Mouse (Mus musculus): ENCODE data around the gene Sap18b. TPM values are rescaled to one million over a fixed set of nuclear protein-coding genes. Genes with fewer than 3 reads are reported as not detected.
"Not testable (repeated sequence)": the region's sequence is repeated elsewhere in the genome, so short reads cannot be mapped to it uniquely, and the experiment has no call there.

Sap18b gene
- 337 and 363 TPM in 2 replicates for polyA plus RNA-seq (2014; fragmentation: Nextera tagmentation; extraction: Ambion mirVana)

GRCm38 (mm10) chr8:95825162-95825561, at the start of gene Sap18b:
Sap18b (plus strand) TSS chr8:95825346.
- 32% methylated on average over 25 of the region's 25 CpGs for WGBS (ENCODE audit: insufficient replicate concordance)
- not testable (repeated sequence) for H3K36me3 ChIP-seq (ENCODE audit: control insufficient read depth, insufficient read depth, low read length); H3K4me3 ChIP-seq (ENCODE audit: low read depth, low read length); H3K4me1 ChIP-seq (ENCODE audit: control insufficient read depth, insufficient read depth, low read length); H3K27me3 ChIP-seq (ENCODE audit: control insufficient read depth, insufficient read depth, low read length); H3K4me2 ChIP-seq; H3K27ac ChIP-seq (ENCODE audit: low read depth, low read length); H3K9me3 ChIP-seq (replicated peaks; ENCODE audit: control insufficient read depth, low read length); ATAC-seq (replicated peaks; ENCODE audit: insufficient number of reproducible peaks, low FRiP score, low TSS enrichment); H3K9ac ChIP-seq (ENCODE audit: low read depth, low read length)

- Histone ChIP-seq H3K36me3 (ENCODE audit: control insufficient read depth, insufficient read depth, low read length) (peaks cover 28% of the 10 kb centered on the region), H3K9ac (ENCODE audit: low read depth, low read length) (no peak overlapping the region), H3K9me3 (replicated peaks; ENCODE audit: control insufficient read depth, low read length) (no peaks in the 10 kb centered on the region), H3K4me1 (ENCODE audit: control insufficient read depth, insufficient read depth, low read length) (no peaks in the 10 kb centered on the region), H3K4me2 (no peak overlapping the region), H3K27me3 (ENCODE audit: control insufficient read depth, insufficient read depth, low read length) (no peaks in the 10 kb centered on the region), H3K4me3 (ENCODE audit: low read depth, low read length) (no peak overlapping the region), H3K27ac (ENCODE audit: low read depth, low read length) (no peak overlapping the region)
- no peak for ATAC-seq (replicated peaks; ENCODE audit: insufficient number of reproducible peaks, low FRiP score, low TSS enrichment)
- 86% methylated on average over 3 of the region's 3 CpGs for WGBS (ENCODE audit: insufficient replicate concordance)
Observed at GRCm38 (mm10) chr8:95781085-95781484, 44.1 kb upstream of the Sap18b start.

DNA sequence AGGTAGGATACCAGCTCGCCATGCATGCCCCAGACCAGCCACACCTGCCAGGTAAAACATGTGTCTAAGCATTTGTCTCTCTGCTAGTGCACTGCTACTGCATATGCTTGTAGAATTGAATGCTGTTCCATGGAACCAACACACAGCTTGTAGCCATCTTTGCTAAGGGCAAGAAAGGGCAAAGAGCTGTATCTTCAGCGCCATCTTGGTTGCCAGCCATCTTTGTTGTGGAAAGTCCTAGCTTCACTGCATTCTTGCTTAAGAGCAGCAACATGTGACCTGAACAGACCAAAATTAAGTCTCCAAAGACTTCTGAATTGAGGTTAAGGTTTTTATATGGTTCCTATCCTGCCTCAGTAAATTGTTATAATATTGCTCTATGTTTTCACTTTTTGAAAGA, 43.4 kb upstream of the Sap18b start:
- Histone ChIP-seq H3K4me2 (no peak overlapping the region), H3K27me3 (ENCODE audit: control insufficient read depth, insufficient read depth, low read length) (no peaks in the 10 kb centered on the region), H3K9me3 (replicated peaks; ENCODE audit: control insufficient read depth, low read length) (no peaks in the 10 kb centered on the region), H3K27ac (ENCODE audit: low read depth, low read length) (no peak overlapping the region), H3K4me1 (ENCODE audit: control insufficient read depth, insufficient read depth, low read length) (no peaks in the 10 kb centered on the region), H3K9ac (ENCODE audit: low read depth, low read length) (no peak overlapping the region), H3K36me3 (ENCODE audit: control insufficient read depth, insufficient read depth, low read length) (peaks cover 32% of the 10 kb centered on the region), H3K4me3 (ENCODE audit: low read depth, low read length) (no peak overlapping the region)
- 94% methylated on average over 2 of the region's 2 CpGs for WGBS (ENCODE audit: insufficient replicate concordance)
- no peak for ATAC-seq (replicated peaks; ENCODE audit: insufficient number of reproducible peaks, low FRiP score, low TSS enrichment)

DNA sequence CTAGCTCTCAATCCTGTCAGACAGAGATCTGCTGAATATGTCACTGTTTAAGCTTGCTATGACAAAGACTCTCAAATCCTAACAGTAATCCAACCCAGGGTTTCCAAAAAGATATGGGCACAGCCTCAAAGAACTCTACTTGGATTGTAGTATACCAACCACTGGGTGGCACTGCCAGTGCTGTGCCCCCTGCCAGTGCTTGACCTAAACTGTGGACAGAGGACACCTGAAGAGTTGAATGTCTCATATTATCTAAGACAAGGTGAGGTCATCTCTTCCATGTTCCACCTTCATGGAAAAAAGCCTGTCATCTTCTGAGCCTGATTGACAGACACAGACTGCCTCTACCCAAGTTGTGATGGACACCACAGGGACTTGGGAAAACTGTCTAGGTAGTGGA, 42.5 kb upstream of the Sap18b start:
- peaks cover 37% of the 10 kb centered on the region for H3K36me3 ChIP-seq (ENCODE audit: control insufficient read depth, insufficient read depth, low read length)

DNA sequence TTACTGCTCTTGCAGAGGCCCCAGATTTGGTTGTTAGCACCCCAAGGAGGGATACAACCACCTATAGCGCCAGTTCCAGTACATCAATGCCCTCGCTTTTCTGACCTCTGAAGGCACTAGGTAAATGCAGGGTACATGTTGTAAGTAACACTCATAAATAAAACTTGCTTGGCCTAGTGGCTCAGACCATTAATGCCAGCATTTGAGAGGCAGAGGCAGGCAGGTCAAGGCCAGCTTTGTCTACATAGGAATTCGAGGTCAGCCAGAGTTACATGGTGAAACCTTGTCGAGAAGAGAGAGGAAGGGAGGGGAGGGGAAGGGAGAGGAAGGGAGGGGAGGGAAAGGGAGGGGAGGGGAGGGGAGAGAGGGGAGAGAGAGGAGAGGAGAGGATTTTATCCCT, 39.6 kb upstream of the Sap18b start:
- Histone ChIP-seq H3K9ac (ENCODE audit: low read depth, low read length) (no peak overlapping the region), H3K36me3 (ENCODE audit: control insufficient read depth, insufficient read depth, low read length) (peaks cover 36% of the 10 kb centered on the region), H3K27me3 (ENCODE audit: control insufficient read depth, insufficient read depth, low read length) (no peaks in the 10 kb centered on the region), H3K4me3 (ENCODE audit: low read depth, low read length) (no peak overlapping the region), H3K4me1 (ENCODE audit: control insufficient read depth, insufficient read depth, low read length) (no peaks in the 10 kb centered on the region), H3K9me3 (replicated peaks; ENCODE audit: control insufficient read depth, low read length) (no peaks in the 10 kb centered on the region), H3K4me2 (no peak overlapping the region), H3K27ac (ENCODE audit: low read depth, low read length) (no peak overlapping the region)
- ATAC-seq (replicated peaks; ENCODE audit: insufficient number of reproducible peaks, low FRiP score, low TSS enrichment), result no peak
- WGBS (ENCODE audit: insufficient replicate concordance), result 82% methylated on average over 4 of the region's 4 CpGs

More for the DNA sequence above, 42.5 kb upstream of the Sap18b start:
- Histone ChIP-seq H3K27me3 (ENCODE audit: control insufficient read depth, insufficient read depth, low read length) (no peaks in the 10 kb centered on the region), H3K4me1 (ENCODE audit: control insufficient read depth, insufficient read depth, low read length) (no peaks in the 10 kb centered on the region), H3K4me2 (no peak overlapping the region), H3K4me3 (ENCODE audit: low read depth, low read length) (no peak overlapping the region), H3K9ac (ENCODE audit: low read depth, low read length) (no peak overlapping the region), H3K27ac (ENCODE audit: low read depth, low read length) (no peak overlapping the region), H3K9me3 (replicated peaks; ENCODE audit: control insufficient read depth, low read length) (no peaks in the 10 kb centered on the region)
- ATAC-seq (replicated peaks; ENCODE audit: insufficient number of reproducible peaks, low FRiP score, low TSS enrichment), result no peak

DNA sequence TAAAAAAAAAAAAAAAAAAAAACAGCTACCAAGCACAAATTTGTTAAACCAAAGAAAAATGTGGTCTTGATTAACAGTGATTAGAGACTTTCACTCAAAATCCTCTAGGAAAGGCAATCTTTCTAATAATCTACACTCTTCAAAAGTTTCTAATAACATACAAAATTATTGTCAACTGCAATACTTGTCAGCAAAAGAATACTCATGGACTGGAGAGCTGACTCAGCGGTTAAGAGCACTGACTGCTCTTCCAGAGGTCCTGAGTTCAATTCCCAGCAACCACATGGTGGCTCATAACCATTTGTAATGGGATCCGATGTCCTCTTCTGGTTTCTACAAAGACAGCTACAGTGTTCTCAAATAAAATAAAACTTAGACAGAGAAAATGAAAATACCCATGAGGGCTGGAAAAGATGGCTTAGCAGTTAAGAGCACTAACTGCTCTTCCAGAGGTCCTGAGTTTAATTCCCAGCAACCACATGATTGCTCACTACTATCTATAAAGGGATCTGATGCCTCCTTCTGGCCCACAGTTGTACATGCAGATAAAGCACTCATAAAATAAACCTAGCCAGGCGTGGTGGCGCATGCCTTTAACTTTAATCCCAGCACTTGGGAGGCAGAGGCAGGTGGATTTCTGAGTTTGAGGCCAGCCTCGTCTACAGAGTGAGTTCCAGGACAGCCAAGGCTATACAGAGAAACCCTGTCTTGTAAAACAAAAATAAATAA, 29.6 kb upstream of the Sap18b start:
- not testable (repeated sequence) for H3K9me3 ChIP-seq (replicated peaks; ENCODE audit: control insufficient read depth, low read length); ATAC-seq (replicated peaks; ENCODE audit: insufficient number of reproducible peaks, low FRiP score, low TSS enrichment); H3K4me1 ChIP-seq (ENCODE audit: control insufficient read depth, insufficient read depth, low read length); H3K27ac ChIP-seq (ENCODE audit: low read depth, low read length); H3K36me3 ChIP-seq (ENCODE audit: control insufficient read depth, insufficient read depth, low read length); H3K9ac ChIP-seq (ENCODE audit: low read depth, low read length); H3K4me3 ChIP-seq (ENCODE audit: low read depth, low read length); H3K4me2 ChIP-seq; H3K27me3 ChIP-seq (ENCODE audit: control insufficient read depth, insufficient read depth, low read length)
- WGBS (ENCODE audit: insufficient replicate concordance), result 90% methylated on average over 5 of the region's 5 CpGs

GRCm38 (mm10) chr8:95799117-95799516, 26.0 kb upstream of the Sap18b start:
- no peak overlapping the region for H3K27ac ChIP-seq (ENCODE audit: low read depth, low read length)
- H3K36me3 ChIP-seq (ENCODE audit: control insufficient read depth, insufficient read depth, low read length), result no peaks in the 10 kb centered on the region; the same call in 1 of the 2 replicates
- H3K9me3 ChIP-seq (replicated peaks; ENCODE audit: control insufficient read depth, low read length), result no peaks in the 10 kb centered on the region
- ATAC-seq (replicated peaks; ENCODE audit: insufficient number of reproducible peaks, low FRiP score, low TSS enrichment), result no peak
- no peak overlapping the region for H3K4me3 ChIP-seq (ENCODE audit: low read depth, low read length)
- no peak overlapping the region for H3K4me2 ChIP-seq
- H3K27me3 ChIP-seq (ENCODE audit: control insufficient read depth, insufficient read depth, low read length), result no peaks in the 10 kb centered on the region
- 89% methylated on average over 6 of the region's 6 CpGs for WGBS (ENCODE audit: insufficient replicate concordance)
- H3K9ac ChIP-seq (ENCODE audit: low read depth, low read length), result no peak overlapping the region
- H3K4me1 ChIP-seq (ENCODE audit: control insufficient read depth, insufficient read depth, low read length), result peaks cover 9% of the 10 kb centered on the region

GRCm38 (mm10) chr8:95799891-95800290, 25.3 kb upstream of the Sap18b start:
- no peaks in the 10 kb centered on the region for H3K27me3 ChIP-seq (ENCODE audit: control insufficient read depth, insufficient read depth, low read length)
- H3K9me3 ChIP-seq (replicated peaks; ENCODE audit: control insufficient read depth, low read length), result no peaks in the 10 kb centered on the region
- peaks cover 9% of the 10 kb centered on the region for H3K4me1 ChIP-seq (ENCODE audit: control insufficient read depth, insufficient read depth, low read length)
- H3K9ac ChIP-seq (ENCODE audit: low read depth, low read length), result no peak overlapping the region
- WGBS (ENCODE audit: insufficient replicate concordance), result 91% methylated on average over 1 of the region's 1 CpGs
- ATAC-seq (replicated peaks; ENCODE audit: insufficient number of reproducible peaks, low FRiP score, low TSS enrichment), result no peak
- no peaks in the 10 kb centered on the region; the same call in 1 of the 2 replicates for H3K36me3 ChIP-seq (ENCODE audit: control insufficient read depth, insufficient read depth, low read length)
- H3K27ac ChIP-seq (ENCODE audit: low read depth, low read length), result no peak overlapping the region
- H3K4me3 ChIP-seq (ENCODE audit: low read depth, low read length), result no peak overlapping the region
- H3K4me2 ChIP-seq, result no peak overlapping the region

GRCm38 (mm10) chr8:95800353-95800752, 24.8 kb upstream of the Sap18b start:
- Histone ChIP-seq H3K4me3 (ENCODE audit: low read depth, low read length) (no peak overlapping the region), H3K4me1 (ENCODE audit: control insufficient read depth, insufficient read depth, low read length) (peaks cover 10% of the 10 kb centered on the region), H3K9ac (ENCODE audit: low read depth, low read length) (no peak overlapping the region), H3K9me3 (replicated peaks; ENCODE audit: control insufficient read depth, low read length) (no peaks in the 10 kb centered on the region), H3K27ac (ENCODE audit: low read depth, low read length) (no peak overlapping the region), H3K4me2 (no peak overlapping the region), H3K36me3 (ENCODE audit: control insufficient read depth, insufficient read depth, low read length) (no peaks in the 10 kb centered on the region; the same call in 1 of the 2 replicates), H3K27me3 (ENCODE audit: control insufficient read depth, insufficient read depth, low read length) (no peaks in the 10 kb centered on the region)
- no peak for ATAC-seq (replicated peaks; ENCODE audit: insufficient number of reproducible peaks, low FRiP score, low TSS enrichment)
- 78% methylated on average over 3 of the region's 3 CpGs for WGBS (ENCODE audit: insufficient replicate concordance)

All from heart, embryonic 11.5 days (tissue).